Mouse (Mus musculus) bone marrow, adult 2 months (tissue): ENCODE data around the gene Ank2. TPM values are rescaled to one million over a fixed set of nuclear protein-coding genes. Genes with fewer than 3 reads are reported as not detected.

Experiments used
- H3K27ac ChIP-seq: fragments of 200-500 bp; 2 replicates; pipeline ENCODE4 v1.5.1; 2012; ENCODE audit warnings: low read depth, mild to moderate bottlenecking, control low read depth, inconsistent platforms, low read length; ENCODE audit not compliant: control insufficient read depth, poor library complexity, insufficient read depth
- H3K4me1 ChIP-seq: fragments of 200-500 bp; 2 replicates; pipeline ENCODE4 v1.6.1; 2011; ENCODE audit warnings: low read length; ENCODE audit not compliant: control insufficient read depth, insufficient read depth
- H3K4me3 ChIP-seq: fragments of 200-500 bp; replicated peaks from 2 replicates; pipeline ENCODE3; 2011; ENCODE audit warnings: mild to moderate bottlenecking, low read depth, low read length, control low read depth; ENCODE audit not compliant: control insufficient read depth
- CTCF ChIP-seq: fragments of 200-500 bp; IDR thresholded peaks from 2 replicates; pipeline ENCODE4 v1.5.1; 2011; ENCODE audit warnings: low read length, control low read depth; ENCODE audit not compliant: control insufficient read depth, insufficient read depth
- POLR2A ChIP-seq: fragments of 200-500 bp; IDR thresholded peaks from 2 replicates; pipeline ENCODE4 v1.6.1; 2011; ENCODE audit warnings: low read depth, mild to moderate bottlenecking, control low read depth, low read length, borderline replicate concordance; ENCODE audit not compliant: control insufficient read depth
- WGBS: fragments of 180-500 bp; shearing (Covaris S2); methylation state at CpG from one replicate; pipeline ENCODE4 v1.1.7; 2018; 5-methylcytosine and 5-hydroxymethylcytosine counted together
- polyA plus RNA-seq: library from polyadenylated mRNA; stranded (reverse); fragments of >200 nt; gene quantifications from 2 replicates; pipeline ENCODE4 v1.2.4, GENCODE M21; 2011; ENCODE audit warnings: low replicate concordance; ENCODE audit not compliant: missing spikeins, insufficient read depth, insufficient read length

The Ank2 gene
- polyA plus RNA-seq, result 1.1 and 5.5 TPM in 2 replicates

DNA sequence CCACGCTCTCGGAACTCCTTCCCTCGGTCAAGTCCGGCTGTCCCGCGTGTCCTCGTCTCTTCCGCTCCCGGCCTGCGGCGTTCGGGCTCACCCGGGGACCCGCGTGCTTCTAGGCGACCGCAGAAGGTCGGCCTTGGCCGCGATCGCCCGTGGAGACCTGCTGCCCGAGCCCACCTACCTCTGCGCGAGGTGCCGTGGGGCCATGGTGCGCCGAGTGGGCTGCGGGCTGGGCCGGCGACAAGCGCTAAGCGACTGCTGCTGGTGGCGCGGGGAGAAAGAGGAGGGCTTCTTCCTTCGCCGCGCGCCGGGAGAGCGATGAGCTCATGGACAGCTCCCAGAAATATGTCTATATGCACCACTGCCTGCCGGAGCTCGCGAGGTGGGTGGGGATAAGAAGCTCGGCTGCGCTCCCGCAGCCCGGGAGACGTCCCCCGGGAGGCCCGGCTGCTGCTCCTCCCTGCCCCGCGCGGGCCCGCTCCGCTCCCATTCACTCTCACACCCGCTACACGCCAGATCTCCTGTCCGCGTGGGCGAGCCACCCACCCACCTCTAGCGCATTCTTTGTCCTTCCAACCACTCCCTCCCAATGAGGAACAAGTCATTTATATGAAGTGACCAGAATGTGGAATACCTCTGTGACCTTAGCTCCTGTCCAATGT, at the start of gene Ank2:
Ank2 (minus strand) TSS at position 609 of the 659 bp plus-strand sequence.
- peak within 1 kb of the TSS; percentile 31; the same call in 1 of the 2 replicates for H3K27ac ChIP-seq
- TF ChIP-seq POLR2A (no peak), CTCF (no peak)
- WGBS, result under 1% methylated on average over 62 of the region's 62 CpGs
- H3K4me1 ChIP-seq, result no peaks in the 10 kb centered on the region
- H3K4me3 ChIP-seq, result peak within 1 kb of the TSS; percentile 11

DNA sequence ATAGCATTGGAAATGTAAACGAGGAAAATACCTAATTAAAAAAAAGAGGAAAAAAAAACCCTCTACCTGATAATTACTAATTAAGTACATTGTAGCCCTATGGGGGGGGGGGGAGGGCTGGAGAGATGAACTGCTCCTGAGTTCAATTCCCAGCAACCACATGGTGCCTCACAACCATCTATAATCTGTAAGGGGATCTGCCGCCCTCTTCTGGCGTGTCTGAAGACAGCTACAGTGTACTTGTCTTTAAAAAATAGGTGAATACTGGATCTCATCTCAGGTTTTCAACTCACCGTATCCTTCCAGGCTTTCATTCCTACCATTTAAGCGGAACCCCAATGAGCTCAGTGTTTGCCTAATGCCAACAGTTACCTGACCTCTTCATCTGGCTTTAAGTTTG, 48.7 kb upstream of the Ank2 start:
- no peak for TF ChIP-seq CTCF
- no peak for TF ChIP-seq POLR2A
- no peaks in the 10 kb centered on the region for H3K4me1 ChIP-seq
- no peak overlapping the region for H3K4me3 ChIP-seq
- WGBS, result 83% methylated on average over 5 of the region's 5 CpGs
- no peak overlapping the region for H3K27ac ChIP-seq

DNA sequence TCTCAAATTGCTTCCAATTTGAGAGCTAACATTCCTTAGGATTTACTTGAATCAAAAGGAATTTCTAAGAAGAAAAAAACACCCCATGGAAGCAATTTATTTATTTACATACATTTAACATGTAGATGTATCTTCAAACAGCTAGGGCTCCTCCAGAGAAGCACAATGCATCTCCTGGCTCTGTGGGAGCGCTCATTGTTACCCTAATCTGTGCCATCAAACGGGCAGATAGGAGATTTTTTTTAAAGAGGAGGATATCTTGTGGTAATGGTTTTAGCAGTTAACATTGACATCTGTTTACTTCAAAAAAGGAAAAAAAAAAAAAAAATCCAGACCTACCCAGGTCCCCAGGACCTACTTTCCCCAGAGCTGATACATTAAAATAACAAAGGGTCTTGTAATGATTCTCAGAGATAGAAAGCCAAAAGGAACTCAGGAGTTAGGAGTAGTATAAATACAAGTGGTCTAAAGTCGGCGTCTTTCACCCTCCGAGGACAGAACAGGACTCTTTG, 45.5 kb upstream of the Ank2 start:
- Histone ChIP-seq H3K4me1 (no peaks in the 10 kb centered on the region), H3K4me3 (no peak overlapping the region), H3K27ac (no peak overlapping the region)
- WGBS, result 80% methylated on average over 5 of the region's 5 CpGs
- TF ChIP-seq CTCF (no peak), POLR2A (no peak)

DNA sequence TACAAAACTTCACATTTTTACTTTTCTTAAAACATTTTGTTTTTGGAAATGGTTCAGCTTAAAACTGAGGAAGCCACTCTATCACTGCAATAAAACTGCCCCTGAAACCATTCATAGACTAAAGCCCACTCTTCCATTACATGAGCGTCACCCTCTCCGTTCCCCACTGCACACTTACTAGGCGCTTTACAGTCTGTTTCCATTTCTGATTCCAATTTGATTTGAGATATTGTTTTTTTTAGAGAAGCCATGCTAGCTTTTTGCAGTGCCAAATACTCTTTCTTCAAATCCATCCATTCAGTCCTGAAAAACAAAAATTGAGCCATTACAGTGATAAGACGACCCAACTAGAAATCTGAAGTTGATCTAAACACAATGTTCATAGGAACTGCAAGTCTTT, 44.8 kb upstream of the Ank2 start:
- TF ChIP-seq CTCF (no peak), POLR2A (no peak)
- 91% methylated on average over 4 of the region's 4 CpGs for WGBS
- no peaks in the 10 kb centered on the region for H3K4me1 ChIP-seq
- H3K27ac ChIP-seq, result no peak overlapping the region
- no peak overlapping the region for H3K4me3 ChIP-seq

DNA sequence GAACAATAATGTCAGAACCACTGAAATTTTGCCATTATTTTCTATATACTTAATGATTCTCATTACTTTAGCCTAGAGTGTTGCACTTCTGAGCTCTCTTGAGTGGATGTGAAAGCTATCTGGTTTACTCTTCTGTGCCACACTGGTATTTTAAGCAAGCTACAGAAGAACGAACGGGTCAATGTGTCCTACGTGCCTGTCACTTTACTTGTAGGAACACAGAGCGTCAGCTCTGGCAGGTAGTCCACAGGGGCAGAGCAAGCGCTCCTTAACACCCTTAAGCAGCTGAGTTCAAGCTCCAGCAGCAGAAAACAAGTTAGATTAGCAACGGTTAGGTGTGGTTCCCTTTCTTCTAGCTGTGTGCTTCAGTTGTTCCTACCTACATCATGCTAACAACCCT, 40.0 kb upstream of the Ank2 start:
- 91% methylated on average over 6 of the region's 6 CpGs for WGBS
- Histone ChIP-seq H3K4me1 (no peaks in the 10 kb centered on the region), H3K27ac (no peak overlapping the region), H3K4me3 (no peak overlapping the region)
- TF ChIP-seq CTCF (no peak), POLR2A (no peak)

DNA sequence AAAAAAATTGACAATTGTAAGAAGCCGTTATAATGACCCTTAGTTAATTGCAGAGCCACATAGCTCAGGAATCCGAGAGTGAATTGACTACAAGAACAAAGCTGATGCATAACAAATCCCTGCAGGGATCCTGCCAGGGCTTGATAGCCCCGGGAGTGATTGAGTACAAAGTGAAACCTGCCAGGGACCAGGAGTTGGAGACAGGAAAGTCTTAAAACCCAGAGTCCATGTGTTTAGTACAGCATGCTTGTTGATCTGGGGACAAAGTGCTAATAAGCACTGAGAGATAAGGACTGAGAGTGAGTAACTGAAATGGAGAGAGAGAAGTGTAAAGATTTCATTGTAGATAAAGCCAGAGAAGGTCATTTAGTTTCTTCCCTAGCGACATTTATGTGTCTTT, 31.1 kb upstream of the Ank2 start:
- no peak overlapping the region for H3K4me3 ChIP-seq
- no peaks in the 10 kb centered on the region for H3K4me1 ChIP-seq
- WGBS, result 45% methylated on average over 4 of the region's 4 CpGs
- TF ChIP-seq POLR2A (no peak), CTCF (no peak)
- no peak overlapping the region for H3K27ac ChIP-seq

DNA sequence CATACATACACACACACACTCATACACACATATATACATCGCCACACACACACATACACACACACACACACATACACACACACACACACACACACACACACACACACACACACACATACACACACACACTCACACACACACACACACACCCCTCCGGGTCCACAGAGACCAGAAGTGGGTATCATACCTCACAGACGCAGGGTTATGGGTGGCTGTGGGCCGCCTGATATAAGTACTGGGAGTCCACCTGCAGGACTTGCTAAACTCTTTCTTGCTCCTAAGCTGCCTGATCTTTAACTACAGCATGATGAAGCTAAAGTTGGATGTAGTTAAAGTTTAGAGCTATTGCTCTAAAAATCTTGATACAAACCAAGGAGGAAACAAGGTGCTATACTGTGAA, 30.7 kb upstream of the Ank2 start:
- no peak for TF ChIP-seq CTCF
- TF ChIP-seq POLR2A, result no peak
- WGBS, result 82% methylated on average over 4 of the region's 4 CpGs
- H3K4me1 ChIP-seq, result no peaks in the 10 kb centered on the region
- H3K27ac ChIP-seq, result no peak overlapping the region
- no peak overlapping the region for H3K4me3 ChIP-seq

DNA sequence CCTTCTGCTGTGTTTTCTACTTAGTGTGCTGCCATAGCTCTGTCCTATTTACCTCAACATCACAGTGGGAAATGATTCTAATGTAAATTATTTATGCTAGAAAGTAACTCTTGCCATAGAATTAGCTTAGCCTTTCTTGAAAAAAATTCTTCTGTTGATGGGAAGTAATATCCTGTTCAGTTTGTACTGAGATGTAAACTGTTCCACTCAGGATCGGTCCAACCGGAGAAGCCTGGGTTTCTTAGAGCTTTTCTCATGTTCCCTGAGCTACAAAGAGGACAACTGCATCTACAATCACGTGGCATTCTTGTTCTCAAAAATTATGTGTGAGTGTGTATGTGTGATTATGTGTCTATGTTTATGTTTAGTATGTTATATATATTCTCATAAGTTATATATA, 30.1 kb upstream of the Ank2 start:
- H3K27ac ChIP-seq, result no peak overlapping the region
- TF ChIP-seq CTCF (no peak), POLR2A (no peak)
- H3K4me1 ChIP-seq, result no peaks in the 10 kb centered on the region
- 81% methylated on average over 3 of the region's 3 CpGs for WGBS
- no peak overlapping the region for H3K4me3 ChIP-seq
